Mouse (Mus musculus) limb, embryonic 10.5 days (tissue): ENCODE measurements around the gene Smok2b. TPM values are rescaled to one million over a fixed set of nuclear protein-coding genes. Genes with fewer than 3 reads are reported as not detected.
"Not testable (repeated sequence)": the region's sequence is repeated elsewhere in the genome, so short reads cannot be mapped to it uniquely, and the experiment has no call there.

Experiments
- DNase-seq: peaks from one replicate; pipeline ENCODE4 v3.0.0-alpha.2; 2017; ENCODE audit warnings: low spot score
- H3K27ac ChIP-seq: fragments of 300-500 bp; sonication (generic); 2 replicates; pipeline ENCODE4 v1.5.1; 2016; ENCODE audit warnings: mild to moderate bottlenecking
- H3K27me3 ChIP-seq: fragments of 300-500 bp; sonication (generic); 2 replicates; pipeline ENCODE4 v1.6.1; 2016; ENCODE audit warnings: low read depth, mild to moderate bottlenecking; ENCODE audit not compliant: poor library complexity, severe bottlenecking
- H3K36me3 ChIP-seq: fragments of 300-500 bp; sonication (generic); 2 replicates; pipeline ENCODE4 v1.6.1; 2016; ENCODE audit warnings: mild to moderate bottlenecking, moderate library complexity
- H3K4me1 ChIP-seq: fragments of 300-500 bp; sonication (generic); 2 replicates; pipeline ENCODE4 v1.6.1; 2016
- H3K4me3 ChIP-seq: fragments of 300-500 bp; sonication (generic); 2 replicates; pipeline ENCODE4 v1.5.1; 2016; ENCODE audit warnings: mild to moderate bottlenecking, moderate library complexity
- H3K9me3 ChIP-seq: fragments of 300-500 bp; sonication (generic); replicated peaks from 2 replicates; pipeline ENCODE4 v1.6.1; 2016; ENCODE audit warnings: mild to moderate bottlenecking
- WGBS: fragments of 180-500 bp; shearing (Covaris S2); methylation state at CpG from one replicate; pipeline ENCODE4 v1.1.7; 2016; 5-methylcytosine and 5-hydroxymethylcytosine counted together
- polyA plus RNA-seq: library from polyadenylated mRNA; unstranded; fragments of >200 nt; fragmentation: Nextera tagmentation; extraction: Ambion mirVana; gene quantifications from 2 replicates; pipeline ENCODE4 v1.2.1, GENCODE M21; 2016

Smok2b gene
- polyA plus RNA-seq, 1 experiment from 2014 or later: not detected

DNA sequence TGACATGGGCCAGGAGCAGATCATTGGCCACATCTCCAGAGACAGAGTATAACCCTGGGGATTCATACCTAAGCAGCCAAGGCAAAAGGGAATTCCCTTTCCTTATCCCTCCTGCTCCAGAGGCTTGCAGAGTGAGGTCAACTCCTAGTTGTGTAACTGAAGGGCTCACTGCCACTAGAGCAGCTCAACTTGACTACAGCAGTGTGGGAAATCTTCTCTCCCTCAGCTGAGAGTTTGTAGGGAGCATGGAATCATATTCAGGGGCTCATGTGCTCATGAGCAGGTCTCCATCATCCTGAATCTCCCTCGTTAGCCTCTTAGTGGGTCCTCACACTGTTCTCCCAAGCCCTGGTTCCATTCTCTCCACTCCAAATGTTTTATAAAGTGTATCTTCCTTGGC lies 24.8 kb upstream of the Smok2b start:
- DNase-seq, H3K27ac ChIP-seq, H3K27me3 ChIP-seq, H3K4me3 ChIP-seq, H3K36me3 ChIP-seq, H3K4me1 ChIP-seq: not testable (repeated sequence)
- WGBS: 89% methylated on average over 1 of the region's 1 CpGs
- peaks cover 31% of the 10 kb centered on the region for H3K9me3 ChIP-seq

DNA sequence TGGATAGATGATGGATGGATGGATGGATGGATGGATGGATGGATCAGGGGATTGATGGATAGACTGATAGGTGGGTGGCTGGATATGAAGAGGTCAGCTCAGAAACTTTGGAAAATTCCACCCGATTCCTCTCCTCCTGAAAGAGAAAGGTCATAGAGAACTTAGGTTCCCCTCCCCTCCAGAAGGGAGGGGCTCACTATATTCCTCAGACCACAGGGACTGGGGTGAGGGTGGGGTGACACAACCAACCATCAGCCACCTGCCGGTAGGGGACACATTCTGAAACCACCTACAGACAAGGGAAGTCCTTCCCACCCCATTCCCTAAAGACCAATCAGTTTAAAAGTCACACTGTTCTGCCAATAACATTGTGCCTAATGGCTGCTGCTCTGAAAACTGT lies 23.6 kb upstream of the Smok2b start:
- H3K4me3 ChIP-seq: no peak overlapping the region
- H3K9me3 ChIP-seq: peaks cover 26% of the 10 kb centered on the region
- no peak overlapping the region for H3K27ac ChIP-seq
- peak; percentile 32 for DNase-seq
- WGBS: 92% methylated on average over 2 of the region's 2 CpGs
- H3K36me3 ChIP-seq: no peaks in the 10 kb centered on the region
- H3K4me1 ChIP-seq: no peaks in the 10 kb centered on the region
- H3K27me3 ChIP-seq: no peaks in the 10 kb centered on the region

DNA sequence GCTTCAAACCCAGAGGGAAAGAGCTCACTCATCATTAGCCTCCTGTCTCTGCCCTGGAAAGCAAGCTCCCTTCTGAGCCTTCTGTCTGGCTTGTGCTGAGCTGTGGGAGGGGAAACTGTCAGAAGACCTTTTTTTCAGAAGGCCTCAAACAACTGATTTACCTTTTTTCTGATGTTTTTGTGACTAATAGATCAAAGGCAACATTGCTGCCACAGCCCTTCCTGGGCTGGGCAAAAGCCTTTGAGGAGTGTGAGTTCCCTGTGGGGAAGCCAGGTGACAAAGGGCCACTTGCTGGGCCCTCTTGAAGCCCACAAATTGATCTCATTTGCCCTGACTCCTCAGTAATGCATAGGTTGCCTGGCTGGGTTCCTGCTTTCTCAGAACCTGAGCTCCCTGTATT lies 21.6 kb upstream of the Smok2b start:
- H3K4me1 ChIP-seq, DNase-seq, H3K4me3 ChIP-seq, H3K27me3 ChIP-seq, H3K36me3 ChIP-seq, H3K27ac ChIP-seq: not testable (repeated sequence)
- H3K9me3 ChIP-seq: peaks cover 39% of the 10 kb centered on the region

DNA sequence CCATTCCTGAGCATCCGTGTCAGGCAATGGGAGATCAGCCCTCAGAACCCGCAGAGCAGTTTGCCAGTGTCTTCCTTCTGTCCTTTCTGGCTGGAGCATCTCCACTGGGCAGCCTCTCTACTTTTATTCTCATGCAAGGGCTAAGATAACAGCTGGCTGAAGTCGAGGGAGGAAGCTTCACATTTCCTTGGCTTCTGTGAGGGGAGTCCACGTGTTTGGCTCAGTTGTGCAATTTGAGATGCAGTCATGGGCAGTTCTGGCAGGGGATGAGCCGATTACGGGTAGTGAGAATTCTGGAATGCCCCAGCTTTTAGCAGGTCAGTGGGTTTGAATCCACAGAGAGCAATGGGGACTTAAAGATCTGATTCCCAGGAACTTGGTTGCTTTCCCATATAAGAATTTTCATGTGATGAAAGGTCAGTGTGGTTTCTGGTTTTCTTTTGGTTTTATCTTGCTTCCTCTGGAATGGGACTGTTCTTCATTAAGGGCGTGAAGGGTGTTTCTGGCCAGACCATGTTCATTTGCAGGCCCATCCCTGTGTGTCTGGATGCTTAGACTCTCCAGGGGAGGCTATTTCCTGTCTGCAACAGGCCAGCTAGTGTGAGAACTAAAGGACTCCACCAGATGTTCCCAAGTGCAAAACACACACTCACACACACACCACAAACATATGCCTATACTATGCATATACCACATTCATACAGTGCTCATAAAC lies 17.8 kb upstream of the Smok2b start:
- Histone ChIP-seq H3K4me3 (no peak overlapping the region), H3K36me3 (no peaks in the 10 kb centered on the region), H3K4me1 (no peaks in the 10 kb centered on the region), H3K27me3 (no peaks in the 10 kb centered on the region), H3K9me3 (peaks cover 68% of the 10 kb centered on the region), H3K27ac (no peak overlapping the region)
- DNase-seq: no peak
- 79% methylated on average over 7 of the region's 7 CpGs for WGBS

GRCm38 (mm10) chr17:13214169-13214568 lies 15.9 kb upstream of the Smok2b start:
- 68% methylated on average over 4 of the region's 4 CpGs for WGBS

DNA sequence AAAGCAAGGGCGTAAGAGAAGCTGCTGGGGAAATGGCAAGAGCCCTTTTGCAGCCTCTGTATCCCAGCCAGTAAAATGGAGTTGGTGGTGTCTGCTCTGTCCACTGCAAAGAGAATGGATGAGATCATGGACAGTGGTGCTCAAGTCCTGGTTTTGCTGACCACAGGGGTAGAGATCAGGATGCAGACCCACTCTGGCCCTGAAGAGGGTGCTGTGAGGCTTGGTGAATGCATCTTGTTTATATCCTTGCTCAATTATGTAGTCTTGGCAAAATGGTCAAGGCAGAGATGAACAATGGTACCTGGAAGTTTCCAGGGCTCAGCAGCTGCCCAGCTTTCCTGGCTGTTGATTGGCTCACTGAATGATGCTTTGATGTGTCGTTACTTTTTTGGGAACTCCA lies 14.5 kb upstream of the Smok2b start:
- Histone ChIP-seq H3K36me3 (no peaks in the 10 kb centered on the region), H3K27ac (no peak overlapping the region), H3K27me3 (no peaks in the 10 kb centered on the region), H3K4me1 (no peaks in the 10 kb centered on the region), H3K9me3 (peaks cover 91% of the 10 kb centered on the region), H3K4me3 (no peak overlapping the region)
- WGBS: 89% methylated on average over 2 of the region's 2 CpGs
- no peak for DNase-seq

More at GRCm38 (mm10) chr17:13214169-13214568, 15.9 kb upstream of the Smok2b start:
- Histone ChIP-seq H3K4me3 (no peak overlapping the region), H3K36me3 (no peaks in the 10 kb centered on the region), H3K4me1 (no peaks in the 10 kb centered on the region), H3K9me3 (peaks cover 81% of the 10 kb centered on the region), H3K27me3 (no peaks in the 10 kb centered on the region), H3K27ac (no peak overlapping the region)
- no peak for DNase-seq

DNA sequence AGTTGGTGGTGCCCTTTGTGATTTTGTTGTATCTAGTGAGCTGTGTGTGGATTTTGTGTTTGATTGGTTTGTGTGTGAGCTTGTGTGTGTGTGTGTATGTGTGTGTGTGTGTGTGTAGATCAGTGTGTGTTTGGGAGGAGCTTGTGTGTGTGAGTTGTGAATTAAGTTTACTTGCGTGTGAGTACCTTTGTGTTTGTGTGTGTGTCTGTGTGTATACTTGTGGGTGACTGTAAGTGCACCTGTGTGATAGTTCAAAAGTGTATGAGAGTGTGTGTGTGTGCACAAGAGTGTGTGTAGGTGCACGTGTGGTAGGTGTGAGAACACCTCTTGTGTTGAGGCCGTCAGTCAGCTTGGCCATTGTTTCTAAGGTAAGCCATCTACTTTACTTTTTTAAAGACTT lies 9.2 kb upstream of the Smok2b start, which contains the start of gene Smok2a:
TSS of gene Smok2a (plus strand) at position 301 of the 400 bp plus-strand sequence.
- no peaks in the 10 kb centered on the region for H3K36me3 ChIP-seq
- no peak for DNase-seq
- 90% methylated on average over 3 of the region's 3 CpGs for WGBS
- H3K27me3 ChIP-seq: no peaks in the 10 kb centered on the region
- H3K27ac ChIP-seq: no peak within 1 kb of the TSS
- H3K4me3 ChIP-seq: no peak within 1 kb of the TSS
- peaks cover 78% of the 10 kb centered on the region for H3K9me3 ChIP-seq
- no peaks in the 10 kb centered on the region for H3K4me1 ChIP-seq

- H3K4me1 ChIP-seq, H3K4me3 ChIP-seq, H3K27ac ChIP-seq, H3K27me3 ChIP-seq, DNase-seq, H3K36me3 ChIP-seq: not testable (repeated sequence)
- H3K9me3 ChIP-seq: peaks cover 77% of the 10 kb centered on the region
- WGBS: 84% methylated on average over 2 of the region's 2 CpGs
Observed at GRCm38 (mm10) chr17:13221921-13222320, 8.1 kb upstream of the Smok2b start.

- WGBS: 84% methylated on average over 4 of the region's 4 CpGs
- H3K27ac ChIP-seq, H3K36me3 ChIP-seq, H3K4me1 ChIP-seq, H3K27me3 ChIP-seq, H3K4me3 ChIP-seq, DNase-seq: not testable (repeated sequence)
- H3K9me3 ChIP-seq: peaks cover 49% of the 10 kb centered on the region
Observed at GRCm38 (mm10) chr17:13239461-13239860, 9.4 kb downstream of the Smok2b start.

DNA sequence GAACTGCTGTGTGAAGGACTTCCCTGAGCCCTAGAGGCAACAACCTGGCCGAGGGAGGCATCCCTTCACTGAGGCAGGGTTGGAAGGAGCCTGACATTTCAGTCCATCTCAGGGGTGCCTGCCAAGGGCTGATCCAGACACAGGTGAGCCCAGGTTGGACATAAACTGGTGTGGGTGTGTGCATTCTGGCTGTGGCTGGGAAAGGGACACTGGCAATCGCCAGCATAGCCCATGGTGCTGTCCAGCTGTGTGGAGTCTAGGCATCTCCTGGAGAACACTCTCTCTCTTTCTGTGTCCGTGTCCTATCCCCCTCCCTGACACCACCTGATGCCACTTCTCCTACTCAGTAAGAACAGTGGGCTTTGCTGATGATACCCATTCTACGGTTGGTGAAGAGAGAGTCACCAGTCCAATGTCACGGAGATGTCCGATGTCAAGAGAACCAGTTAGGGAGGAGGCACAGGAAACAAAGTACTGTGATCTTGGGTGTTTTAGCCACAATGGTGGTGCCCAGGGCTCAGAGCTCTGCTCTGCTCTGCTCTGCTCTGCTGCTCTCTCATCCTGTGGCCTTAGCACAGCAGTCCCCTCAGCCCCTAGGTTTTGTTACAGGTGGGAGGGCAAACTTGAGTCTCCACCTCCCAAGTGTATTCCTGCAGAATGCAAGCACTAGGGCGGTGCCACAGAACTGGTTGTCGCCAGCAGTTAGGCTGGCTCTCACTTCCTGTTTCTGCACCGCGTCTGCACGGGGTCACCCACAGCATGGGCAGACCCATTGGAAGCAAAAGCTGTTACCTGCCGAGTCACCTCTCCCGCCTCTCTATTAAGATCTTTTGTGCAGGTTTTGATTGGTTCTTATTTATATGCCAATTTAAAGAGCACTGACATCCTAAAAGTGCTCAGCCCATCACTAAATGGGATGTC lies 11.0 kb downstream of the Smok2b start:
- not testable (repeated sequence) for DNase-seq, H3K27me3 ChIP-seq, H3K4me1 ChIP-seq, H3K4me3 ChIP-seq, H3K36me3 ChIP-seq, H3K27ac ChIP-seq
- whole genome bisulfite sequencing: 87% methylated on average over 7 of the region's 13 CpGs
- peaks cover 35% of the 10 kb centered on the region for H3K9me3 ChIP-seq

- not testable (repeated sequence) for H3K4me1 ChIP-seq, H3K27ac ChIP-seq, DNase-seq, H3K36me3 ChIP-seq, H3K4me3 ChIP-seq, H3K9me3 ChIP-seq, H3K27me3 ChIP-seq
- WGBS: 64% methylated on average over 1 of the region's 5 CpGs
Observed at GRCm38 (mm10) chr17:13254786-13255185, 24.7 kb downstream of the Smok2b start.
